Mouse (Mus musculus): Measurements from ENCODE around the gene Pstpip1.

Pstpip1 gene

DNA sequence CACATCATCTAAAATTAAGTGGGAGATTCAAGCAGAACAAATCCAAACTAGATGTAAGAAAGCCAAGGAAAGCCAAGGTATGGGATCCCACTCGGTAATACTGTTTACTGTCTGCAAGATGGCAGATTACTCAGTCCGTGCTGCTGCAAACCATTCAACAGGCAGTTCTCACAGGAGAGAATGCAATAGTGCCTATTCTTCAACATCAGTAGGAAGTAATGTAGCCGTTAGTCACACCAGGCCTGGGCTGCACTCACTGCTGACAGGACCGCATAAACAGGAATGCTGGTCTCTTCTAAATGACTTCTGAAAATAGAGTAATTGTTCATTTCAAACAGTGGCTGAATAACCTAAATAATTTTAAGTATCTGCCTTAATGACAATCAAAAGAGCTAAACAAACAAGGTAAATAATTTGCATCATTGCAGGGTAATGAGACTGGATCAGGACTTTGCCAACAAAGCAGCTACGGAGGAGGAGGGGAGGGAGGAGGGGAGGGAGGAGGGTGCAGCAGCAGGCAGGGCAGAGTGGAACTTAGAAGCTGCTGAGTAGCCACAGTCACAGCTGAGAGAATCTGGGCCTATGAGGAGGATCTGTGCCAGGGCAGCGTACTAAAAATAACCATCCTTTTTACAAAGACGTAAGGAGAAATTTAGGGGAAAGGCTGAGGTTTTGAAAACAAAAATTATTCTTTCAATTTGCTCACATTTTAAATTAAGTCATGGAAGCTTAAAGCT is 62.2 kb downstream of the Pstpip1 start:
- no peak for DNase-seq

DNA sequence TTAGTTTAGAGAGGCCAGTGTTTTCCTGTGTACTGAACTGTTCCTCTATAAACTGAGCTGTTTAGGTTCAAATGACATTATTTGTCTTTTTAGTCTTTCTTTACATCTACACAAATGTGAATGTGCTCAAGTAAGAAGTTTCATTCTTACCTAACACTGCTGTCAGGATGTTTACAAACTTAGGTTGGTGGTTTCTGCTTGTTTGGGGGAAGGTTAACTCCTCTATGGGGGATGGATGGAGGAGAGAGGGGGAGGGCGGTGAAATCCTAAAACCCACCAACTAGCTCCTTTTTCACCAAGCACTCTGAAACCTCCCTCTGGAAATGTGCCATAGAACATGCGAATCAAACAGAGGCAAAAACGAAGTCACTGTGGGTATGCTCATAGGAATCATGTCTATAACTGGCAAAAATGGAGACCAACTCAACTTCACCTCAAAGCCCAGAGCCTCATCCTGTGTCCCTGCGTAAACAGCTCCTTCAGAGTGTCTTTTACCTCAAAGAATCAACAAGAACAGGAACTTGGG is 62.8 kb downstream of the Pstpip1 start:
- DNase-seq: no peak

- no peak for DNase-seq
Observed at GRCm38 (mm10) chr9:56154572-56154971, 64.8 kb downstream of the Pstpip1 start.

- DNase-seq: no peak
Observed at GRCm38 (mm10) chr9:56158077-56158476, 68.3 kb downstream of the Pstpip1 start.

DNA sequence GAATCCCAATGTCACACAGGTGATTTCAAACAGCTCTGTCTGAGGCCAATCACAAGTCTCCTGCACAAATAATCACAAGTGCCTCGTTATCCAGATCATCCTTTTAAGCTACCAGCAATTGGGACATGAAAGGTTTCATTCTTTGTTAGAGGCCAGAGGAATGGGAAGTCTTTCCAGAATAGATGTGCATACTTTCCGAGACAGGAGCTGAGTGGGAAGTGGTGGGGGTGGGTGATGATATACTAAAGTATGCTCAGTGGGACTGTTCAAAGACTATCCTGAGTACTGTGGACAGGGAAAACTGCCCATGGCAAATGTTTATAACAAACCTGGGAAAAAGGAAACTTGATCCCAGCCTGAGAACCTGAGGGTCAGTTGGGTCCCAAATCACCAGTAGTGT is 69.7 kb downstream of the Pstpip1 start:
- DNase-seq: no peak

DNA sequence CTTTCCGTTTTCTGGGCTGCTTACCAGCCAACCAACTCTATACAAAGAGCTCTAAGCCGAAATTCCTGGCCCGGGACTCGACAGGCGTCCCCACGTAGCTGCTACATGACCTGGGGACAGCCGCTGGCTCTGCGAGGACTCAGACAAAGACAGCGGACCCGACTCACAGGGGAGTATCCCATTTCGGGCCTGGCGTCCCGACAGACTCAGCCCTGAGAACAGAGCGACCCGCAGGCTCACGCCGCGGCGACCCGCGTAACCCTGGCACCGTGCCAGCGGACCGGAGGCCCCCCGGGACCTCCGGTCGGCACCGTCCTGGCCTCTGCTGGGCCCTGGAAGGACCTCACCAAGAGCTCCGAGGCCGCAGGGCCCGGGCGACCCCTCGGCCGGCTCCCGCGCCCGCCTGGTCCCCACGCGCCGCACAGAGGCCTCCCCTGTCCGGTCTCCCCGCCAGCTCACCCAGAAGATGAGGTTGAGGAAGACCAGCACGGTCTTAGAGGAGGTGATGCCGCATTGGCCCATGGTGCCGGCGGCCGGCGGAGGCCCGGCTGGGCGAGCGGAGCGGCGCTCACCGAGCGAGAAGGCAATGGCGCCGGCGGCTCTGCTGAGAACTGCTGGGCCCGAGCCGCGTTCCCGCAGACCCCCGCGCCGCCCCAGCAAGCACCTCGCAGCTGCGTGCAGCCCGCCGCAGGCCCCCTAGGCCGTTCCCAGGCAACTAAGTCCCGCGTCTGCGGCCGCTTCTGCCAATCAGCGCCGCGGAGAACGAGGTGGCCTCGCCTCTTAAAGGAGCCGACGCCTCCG is 70.8 kb downstream of the Pstpip1 start:
- DNase-seq: peak; percentile 89

GRCm38 (mm10) chr9:56165377-56165776 is 75.6 kb downstream of the Pstpip1 start, which contains the start of gene Tspan3:
Tspan3 (minus strand) TSS chr9:56165477.
- no peak for DNase-seq

DNA sequence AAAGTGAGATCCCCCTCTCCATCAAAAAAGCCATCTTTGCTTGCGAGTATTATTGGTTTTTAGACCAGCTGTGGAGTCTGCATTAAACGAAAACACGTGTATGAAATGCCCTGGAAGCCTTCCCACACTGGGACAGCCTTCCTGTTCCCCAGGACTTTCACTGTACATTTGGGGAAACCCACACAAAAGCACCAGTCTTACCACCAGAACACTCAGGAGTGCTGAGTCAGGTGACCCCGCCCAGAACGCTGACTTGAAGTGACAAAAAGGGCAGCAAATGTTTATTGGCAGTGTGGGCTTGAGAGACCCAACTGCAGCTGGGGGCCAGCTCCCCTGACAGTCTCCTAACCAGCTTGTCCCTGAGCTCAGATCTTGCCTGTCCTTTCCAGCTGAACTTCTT is 76.4 kb downstream of the Pstpip1 start:
- no peak for DNase-seq

DNA sequence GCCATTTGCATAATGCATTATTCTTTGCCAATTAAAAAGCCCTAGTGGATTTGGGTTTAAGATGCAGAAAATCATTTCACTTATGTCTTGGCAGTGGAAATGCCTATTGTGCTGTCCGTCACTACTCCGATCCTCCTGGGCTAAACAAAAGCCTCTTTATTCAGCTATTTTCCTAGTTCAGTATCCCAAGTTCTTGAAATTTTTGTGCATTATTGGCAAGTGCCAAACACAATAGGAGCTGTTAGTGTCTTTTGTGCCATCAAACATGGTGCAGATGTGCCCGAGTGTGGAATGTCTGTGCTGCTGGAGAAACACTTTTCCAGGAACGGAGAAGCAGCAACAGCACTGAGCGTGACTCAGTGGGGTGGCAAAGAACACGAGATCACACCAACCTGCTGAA is 77.9 kb downstream of the Pstpip1 start:
- no peak for DNase-seq

DNA sequence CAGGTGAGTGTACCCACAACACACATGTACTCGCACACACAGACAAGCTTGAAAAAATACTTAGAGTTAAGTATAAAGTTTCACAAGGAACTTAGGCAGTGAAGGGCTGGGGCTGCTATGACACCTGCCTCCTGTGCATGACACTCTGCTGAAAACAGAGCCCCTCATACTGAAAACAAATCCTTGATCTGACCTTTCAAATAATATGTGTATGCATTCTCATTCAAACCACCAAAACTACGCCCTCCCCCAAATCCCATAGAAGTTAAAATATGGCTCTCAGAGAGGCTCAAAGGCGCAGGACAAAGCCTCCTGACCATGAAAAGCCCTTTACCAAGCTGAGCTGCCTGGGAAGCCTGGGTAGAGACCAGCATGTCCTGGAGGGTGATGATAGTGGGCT is 85.6 kb downstream of the Pstpip1 start:
- no peak for DNase-seq

- DNase-seq: no peak
Observed at GRCm38 (mm10) chr9:56177354-56177753, 87.6 kb downstream of the Pstpip1 start.

All from cerebellum, adult 8-10 months (tissue).